9 mouse cellular contexts compared by ENCODE assay signal in the genomic region with DNA sequence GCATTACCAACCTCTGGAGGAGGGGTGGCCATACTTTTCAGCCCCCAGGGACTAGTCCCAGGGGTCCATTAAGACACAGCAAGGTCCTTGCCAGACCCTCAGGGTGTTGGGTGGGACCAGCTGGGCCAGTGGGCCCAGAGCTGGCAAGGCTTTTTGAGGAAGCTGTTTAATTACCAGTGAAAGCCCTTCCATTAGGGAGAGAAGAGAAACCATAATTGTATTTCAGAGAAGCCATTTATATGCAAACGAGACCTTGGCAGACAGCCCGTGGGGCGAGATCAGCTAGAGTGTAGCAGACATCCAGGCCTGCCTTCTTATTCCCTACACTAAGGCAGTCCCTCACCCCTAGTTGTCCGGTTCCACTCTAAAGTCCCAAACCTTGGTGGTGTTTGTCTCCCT. TPM values are rescaled to one million over a fixed set of nuclear protein-coding genes. Genes with fewer than 3 reads are reported as not detected.
DNase-seq lines count a peak whose midpoint lies in the region; ATAC-seq and TF ChIP-seq lines count a peak whose summit lies in the region.
"Had no signal": no experiment of that assay in that cellular context is flagged by ENCODE, and none has a peak within 500 bp of the region (broad histone marks: within the 10 kb centered on the region; RNA-seq: fewer than 3 reads in every experiment).

No protein-coding gene starts in this region.

- 0 out of 2 replicates have a peak, but pooled peaks cover 3% of the 10 kb centered on the region for H3K4me1 ChIP-seq in lung, embryonic 14.5 days (ENCODE audit: insufficient read depth)
- peaks cover 4% of the 10 kb centered on the region for H3K4me1 ChIP-seq in lung, adult 2 months (ENCODE audit: control insufficient read depth, insufficient read depth, low read length)
- peaks cover 71% of the 10 kb centered on the region for H3K4me1 ChIP-seq in hindbrain, embryonic 15.5 days (replicated peaks)
- peaks cover 31% of the 10 kb centered on the region for H3K4me1 ChIP-seq in limb, embryonic 13.5 days
- H3K4me1 ChIP-seq in stomach, postnatal 0 days (replicated peaks; ENCODE audit: control insufficient read depth, insufficient read depth) = peaks cover 7% of the 10 kb centered on the region; the same call in 1 of the 2 replicates

- no peaks in the 10 kb centered on the region for H3K27me3 ChIP-seq in lung, embryonic 14.5 days (ENCODE audit: insufficient read depth, low read length)
- H3K27me3 ChIP-seq in hindbrain, embryonic 15.5 days = no peaks in the 10 kb centered on the region
- no peaks in the 10 kb centered on the region for H3K27me3 ChIP-seq in limb, embryonic 13.5 days
- no peaks in the 10 kb centered on the region for H3K27me3 ChIP-seq in stomach, postnatal 0 days (ENCODE audit: control insufficient read depth, insufficient read depth, low read length)

- no peak for TF ChIP-seq CTCF in lung, embryonic 14.5 days (IDR thresholded peaks at IDR 0.05; ENCODE audit: low read depth)
- TF ChIP-seq CTCF in lung, adult 2 months (IDR thresholded peaks at IDR 0.05; ENCODE audit: insufficient read depth, low read length) = no peak
- no peak for TF ChIP-seq CTCF in stomach, postnatal 0 days (IDR thresholded peaks at IDR 0.05; ENCODE audit: low read depth)

- 61% methylated on average over 4 of the region's 4 CpGs for WGBS in lung, embryonic 14.5 days
- 64% methylated on average over 4 of the region's 4 CpGs for WGBS in lung, adult 2 months
- WGBS in hindbrain, embryonic 15.5 days = 13% methylated on average over 4 of the region's 4 CpGs
- WGBS in limb, embryonic 13.5 days = 63% methylated on average over 4 of the region's 4 CpGs
- WGBS in stomach, postnatal 0 days = 22% methylated on average over 4 of the region's 4 CpGs

- H3K9me3 ChIP-seq in lung, embryonic 14.5 days (ENCODE audit: low read depth, low read length) = no peaks in the 10 kb centered on the region
- H3K9me3 ChIP-seq in hindbrain, embryonic 15.5 days = no peaks in the 10 kb centered on the region
- H3K9me3 ChIP-seq in limb, embryonic 13.5 days = no peaks in the 10 kb centered on the region
- no peaks in the 10 kb centered on the region for H3K9me3 ChIP-seq in stomach, postnatal 0 days (ENCODE audit: control insufficient read depth, low read length)

- peak; percentile 79 for DNase-seq in lung, embryonic 14.5 days
- DNase-seq in lung, adult 2 months = no peak
- DNase-seq in cerebellum, adult 9-11 months = peak; percentile 71
- DNase-seq in stomach, postnatal 0 days (ENCODE audit: low spot score) = peak; percentile 53
- no peak for DNase-seq in c-Kit-positive CD71-positive TER-119-positive erythroid progenitor cells, embryonic 14.5 days (ENCODE audit: low spot score)

- H3K36me3 ChIP-seq in lung, embryonic 14.5 days (ENCODE audit: insufficient read depth) = peaks cover 25% of the 10 kb centered on the region
- peaks cover 3% of the 10 kb centered on the region; the same call in 1 of the 2 replicates for H3K36me3 ChIP-seq in hindbrain, embryonic 15.5 days
- peaks cover 39% of the 10 kb centered on the region for H3K36me3 ChIP-seq in limb, embryonic 13.5 days
- no peaks in the 10 kb centered on the region for H3K36me3 ChIP-seq in stomach, postnatal 0 days (ENCODE audit: control insufficient read depth, insufficient read depth, low read length)

- TF ChIP-seq EP300 in stomach, postnatal 0 days (optimal IDR thresholded peaks at IDR 0.05) = no peak

- TF ChIP-seq POLR2A in lung, adult 2 months (IDR thresholded peaks at IDR 0.05; ENCODE audit: borderline replicate concordance, extremely low read depth, low read depth, low read length) = no peak

- H3K4me3 ChIP-seq in lung, embryonic 14.5 days (ENCODE audit: low read depth, low read length) = no peak overlapping the region
- no peak overlapping the region for H3K4me3 ChIP-seq in lung, adult 2 months (replicated peaks; ENCODE audit: extremely low read depth, low read depth, low read length)
- no peak overlapping the region for H3K4me3 ChIP-seq in hindbrain, embryonic 15.5 days
- no peak overlapping the region for H3K4me3 ChIP-seq in limb, embryonic 13.5 days
- no peak overlapping the region for H3K4me3 ChIP-seq in stomach, postnatal 0 days (ENCODE audit: low read depth, low read length)

- H3K4me2 ChIP-seq in lung, embryonic 14.5 days = no peak overlapping the region
- no peak overlapping the region for H3K4me2 ChIP-seq in hindbrain, embryonic 15.5 days
- H3K4me2 ChIP-seq in limb, embryonic 13.5 days (replicated peaks) = no peak overlapping the region
- H3K4me2 ChIP-seq in stomach, postnatal 0 days (replicated peaks; ENCODE audit: low read depth) = peak overlapping the region; percentile 11; the same call in 1 of the 2 replicates

- peak overlapping the region; percentile 19; the same call in 1 of the 2 replicates for H3K27ac ChIP-seq in lung, embryonic 14.5 days (ENCODE audit: low read depth)
- peak overlapping the region; percentile 83 for H3K27ac ChIP-seq in hindbrain, embryonic 15.5 days (replicated peaks)
- peak overlapping the region; percentile 65; the same call in 1 of the 2 replicates for H3K27ac ChIP-seq in limb, embryonic 13.5 days
- peak overlapping the region; percentile 69; the same call in 1 of the 2 replicates for H3K27ac ChIP-seq in stomach, postnatal 0 days (replicated peaks)

- no peak overlapping the region for H3K9ac ChIP-seq in lung, embryonic 14.5 days
- no peak overlapping the region for H3K9ac ChIP-seq in hindbrain, embryonic 15.5 days
- no peak overlapping the region for H3K9ac ChIP-seq in limb, embryonic 13.5 days
- no peak overlapping the region for H3K9ac ChIP-seq in stomach, postnatal 0 days (ENCODE audit: low read length)

- no peak for ATAC-seq in lung, embryonic 14.5 days (ENCODE audit: insufficient read depth)
- ATAC-seq in hindbrain, embryonic 15.5 days (ENCODE audit: low FRiP score, low read depth) = peak; percentile 28; the same call in 1 of the 2 replicates
- ATAC-seq in limb, embryonic 13.5 days (ENCODE audit: low FRiP score, low read depth) = no peak
- no peak for ATAC-seq in stomach, postnatal 0 days (ENCODE audit: low FRiP score, low TSS enrichment)
- ATAC-seq in inflammation-experienced regulatory T-cells, adult 6 months = no peak

RNA-seq across cellular contexts. Expression of gene Shf, which starts 17.0 kb away (rescaled TPM):
- 3.7 and 5.1 TPM in 2 replicates for polyA plus RNA-seq in lung, embryonic 14.5 days (2014; fragmentation: Nextera tagmentation; extraction: Ambion mirVana)
- polyA plus RNA-seq in lung, adult 2 months (2012; rRNA removed) = 4.5 and 6.4 TPM in 2 replicates
- polyA plus RNA-seq in hindbrain, embryonic 15.5 days (2015; fragmentation: Nextera tagmentation; extraction: Ambion mirVana) = 11.1 and 12.6 TPM in 2 replicates
- 4.2 and 6.0 TPM in 2 replicates for polyA plus RNA-seq in limb, embryonic 13.5 days (2015; fragmentation: Nextera tagmentation; extraction: Ambion mirVana)
- polyA plus RNA-seq in stomach, postnatal 0 days (2015; fragmentation: Nextera tagmentation; extraction: Ambion mirVana) = 1.6 and 1.7 TPM in 2 replicates
- polyA plus RNA-seq in inflammation-experienced regulatory T-cells, adult 6 months (2017; shearing (Covaris generic)) = under 1 TPM in 1 of 3 experiments, not detected in 2; 0.39 TPM

RNA-seq across cellular contexts. Expression of gene Duox1, which starts 36.5 kb away (rescaled TPM):
- polyA plus RNA-seq in lung, embryonic 14.5 days (2014; fragmentation: Nextera tagmentation; extraction: Ambion mirVana) = not detected in 2 replicates
- polyA plus RNA-seq in lung, adult 2 months (2012; rRNA removed) = 2.7 TPM in 1 of 2 replicates, not detected in the other
- polyA plus RNA-seq in hindbrain, embryonic 15.5 days (2015; fragmentation: Nextera tagmentation; extraction: Ambion mirVana) = 0.14 and 0.16 TPM in 2 replicates
- polyA plus RNA-seq in limb, embryonic 13.5 days (2015; fragmentation: Nextera tagmentation; extraction: Ambion mirVana) = 0.74 and 0.87 TPM in 2 replicates
- polyA plus RNA-seq in stomach, postnatal 0 days (2015; fragmentation: Nextera tagmentation; extraction: Ambion mirVana) = 3.5 and 4.3 TPM in 2 replicates
- not detected for polyA plus RNA-seq in inflammation-experienced regulatory T-cells, adult 6 months (2017; shearing (Covaris generic))

RNA-seq across cellular contexts. Expression of gene Duoxa1, which starts 38.4 kb away (rescaled TPM):
- not detected in 2 replicates for polyA plus RNA-seq in lung, embryonic 14.5 days (2014; fragmentation: Nextera tagmentation; extraction: Ambion mirVana)
- polyA plus RNA-seq in lung, adult 2 months (2012; rRNA removed) = 0.23 and 9.9 TPM in 2 replicates
- 0.23 and 0.52 TPM in 2 replicates for polyA plus RNA-seq in hindbrain, embryonic 15.5 days (2015; fragmentation: Nextera tagmentation; extraction: Ambion mirVana)
- polyA plus RNA-seq in limb, embryonic 13.5 days (2015; fragmentation: Nextera tagmentation; extraction: Ambion mirVana) = 1.7 and 3.5 TPM in 2 replicates
- polyA plus RNA-seq in stomach, postnatal 0 days (2015; fragmentation: Nextera tagmentation; extraction: Ambion mirVana) = 17.3 and 19.4 TPM in 2 replicates
- polyA plus RNA-seq in inflammation-experienced regulatory T-cells, adult 6 months (2017; shearing (Covaris generic)) = not detected
- polyA plus RNA-seq: intestine, embryonic 14.5 days had no signal

RNA-seq across cellular contexts. Expression of gene Duoxa2, which starts 53.2 kb away (rescaled TPM):
- polyA plus RNA-seq in lung, embryonic 14.5 days (2014; fragmentation: Nextera tagmentation; extraction: Ambion mirVana) = 0.11 TPM in 1 of 2 replicates, not detected in the other
- polyA plus RNA-seq in lung, adult 2 months (2012; rRNA removed) = 0.50 and 0.75 TPM in 2 replicates
- 0.12 and 0.26 TPM in 2 replicates for polyA plus RNA-seq in hindbrain, embryonic 15.5 days (2015; fragmentation: Nextera tagmentation; extraction: Ambion mirVana)
- 0.20 and 0.26 TPM in 2 replicates for polyA plus RNA-seq in limb, embryonic 13.5 days (2015; fragmentation: Nextera tagmentation; extraction: Ambion mirVana)
- 98.8 and 101 TPM in 2 replicates for polyA plus RNA-seq in stomach, postnatal 0 days (2015; fragmentation: Nextera tagmentation; extraction: Ambion mirVana)
- polyA plus RNA-seq in inflammation-experienced regulatory T-cells, adult 6 months (2017; shearing (Covaris generic)) = not detected

RNA-seq across cellular contexts. Expression of gene Duox2, which starts 53.7 kb away (rescaled TPM):
- 0.07 TPM in 1 of 2 replicates, not detected in the other for polyA plus RNA-seq in lung, embryonic 14.5 days (2014; fragmentation: Nextera tagmentation; extraction: Ambion mirVana)
- 0.68 and 0.72 TPM in 2 replicates for polyA plus RNA-seq in lung, adult 2 months (2012; rRNA removed)
- not detected in 2 replicates for polyA plus RNA-seq in hindbrain, embryonic 15.5 days (2015; fragmentation: Nextera tagmentation; extraction: Ambion mirVana)
- polyA plus RNA-seq in limb, embryonic 13.5 days (2015; fragmentation: Nextera tagmentation; extraction: Ambion mirVana) = 0.03 and 0.08 TPM in 2 replicates
- 15.2 and 17.2 TPM in 2 replicates for polyA plus RNA-seq in stomach, postnatal 0 days (2015; fragmentation: Nextera tagmentation; extraction: Ambion mirVana)
- not detected for polyA plus RNA-seq in inflammation-experienced regulatory T-cells, adult 6 months (2017; shearing (Covaris generic))

Comparison
In these comparisons a context has a peak if more than half of its experiments do, and no peak if none do; other contexts are left out.
1. DNase-seq: peak in lung, embryonic 14.5 days (single experiment), cerebellum, adult 9-11 months (single experiment) and stomach, postnatal 0 days (single experiment); none in lung, adult 2 months (single experiment) and c-Kit-positive CD71-positive TER-119-positive erythroid progenitor cells, embryonic 14.5 days (single experiment).
2. H3K27ac ChIP-seq: peak in every context shown above with its lines; median percentile 83 in hindbrain, embryonic 15.5 days; 69 in stomach, postnatal 0 days; 65 in limb, embryonic 13.5 days; 19 in lung, embryonic 14.5 days.